Mouse (Mus musculus): Measurements from ENCODE around the gene Ppp1r18.
"Not testable (repeated sequence)": the region's sequence is repeated elsewhere in the genome, so short reads cannot be mapped to it uniquely, and the experiment has no call there.

Gene Ppp1r18

DNA sequence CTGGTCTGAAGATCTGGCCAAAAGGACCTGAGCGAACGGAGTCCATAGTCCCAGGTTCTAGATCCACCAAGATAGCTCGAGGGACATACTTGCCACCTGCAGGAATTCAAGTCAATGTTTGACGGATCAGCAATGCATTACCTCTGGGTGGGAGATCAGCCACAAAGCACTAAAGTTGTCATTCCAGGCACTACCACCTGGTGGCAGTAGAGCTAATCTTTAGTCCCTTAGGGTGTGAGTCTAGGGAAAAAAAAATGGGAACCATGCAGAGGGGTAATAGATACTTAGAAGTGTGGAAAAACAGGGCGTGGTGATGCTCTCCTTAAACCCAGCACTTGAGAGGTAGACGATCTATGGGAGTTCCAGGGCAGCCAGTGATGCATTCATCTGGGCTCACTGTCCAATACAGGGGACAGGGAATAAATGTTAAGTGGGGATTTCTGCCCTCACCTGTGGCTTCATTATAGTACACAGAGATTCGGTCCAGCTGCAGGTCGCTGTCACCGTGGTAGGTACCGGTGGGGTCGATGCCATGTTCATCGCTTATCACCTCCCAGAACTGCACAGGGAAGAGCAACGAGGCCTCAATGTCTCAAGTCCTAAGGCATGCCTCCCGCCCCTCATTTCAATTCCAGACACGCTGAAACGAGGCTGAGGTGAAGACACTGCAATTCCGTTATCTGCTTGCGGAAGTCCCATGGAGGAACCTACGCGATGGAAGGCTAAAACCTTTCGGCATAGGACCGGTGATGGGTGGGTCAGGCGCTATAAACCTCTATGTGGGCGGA is 29.0 kb upstream of the Ppp1r18 start:
- DNase-seq (ENCODE audit: inconsistent age in 2 of 2, low spot score in 1 of 2): peak; percentile 81 to 95

DNA sequence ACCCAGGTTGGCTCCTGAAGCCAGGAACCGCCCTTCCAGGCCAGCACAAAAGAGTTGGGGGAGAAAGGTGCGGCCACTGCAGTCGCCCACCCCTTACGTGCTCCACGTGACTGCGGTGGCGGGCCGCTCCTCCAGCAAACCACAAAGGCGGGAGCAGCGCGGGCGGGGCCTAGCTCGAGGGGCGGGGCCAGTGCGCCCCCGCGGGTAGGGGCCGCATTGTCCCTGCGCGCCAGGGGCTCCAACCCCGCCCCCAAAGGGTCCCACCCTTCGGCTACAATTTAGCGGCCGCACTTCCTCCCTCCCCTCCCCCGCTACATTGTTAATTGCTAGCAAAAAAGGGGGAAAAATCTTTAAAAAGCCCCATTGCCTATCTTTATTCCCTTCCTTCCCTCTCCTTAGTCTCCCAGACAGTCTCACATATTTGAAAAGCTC is 28.4 kb upstream of the Ppp1r18 start:
- DNase-seq (ENCODE audit: inconsistent age in 2 of 2, low spot score in 1 of 2): peak; percentile 89 to 94

DNA sequence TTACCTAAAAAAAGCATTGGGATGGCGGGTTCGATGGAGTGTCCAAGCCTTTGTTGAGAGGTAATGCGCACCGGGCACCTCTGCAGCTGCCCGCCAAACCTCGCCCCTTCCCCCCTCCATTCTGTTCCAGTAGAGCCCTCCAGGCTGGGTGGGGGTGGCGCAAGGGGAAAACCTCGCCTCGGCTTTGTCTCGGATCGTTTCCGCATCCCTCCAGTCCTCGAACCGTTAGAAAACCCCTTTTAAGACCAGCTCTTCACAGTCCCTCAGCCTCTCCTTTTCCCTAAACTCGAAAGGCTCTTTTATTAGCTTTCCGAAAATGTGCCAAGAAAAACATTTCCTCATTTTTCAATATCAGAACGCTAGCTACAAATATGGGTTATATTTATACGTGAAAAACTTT is 27.9 kb upstream of the Ppp1r18 start:
- peak; percentile 70 to 83 for DNase-seq (ENCODE audit: inconsistent age in 2 of 2, low spot score in 1 of 2)

DNA sequence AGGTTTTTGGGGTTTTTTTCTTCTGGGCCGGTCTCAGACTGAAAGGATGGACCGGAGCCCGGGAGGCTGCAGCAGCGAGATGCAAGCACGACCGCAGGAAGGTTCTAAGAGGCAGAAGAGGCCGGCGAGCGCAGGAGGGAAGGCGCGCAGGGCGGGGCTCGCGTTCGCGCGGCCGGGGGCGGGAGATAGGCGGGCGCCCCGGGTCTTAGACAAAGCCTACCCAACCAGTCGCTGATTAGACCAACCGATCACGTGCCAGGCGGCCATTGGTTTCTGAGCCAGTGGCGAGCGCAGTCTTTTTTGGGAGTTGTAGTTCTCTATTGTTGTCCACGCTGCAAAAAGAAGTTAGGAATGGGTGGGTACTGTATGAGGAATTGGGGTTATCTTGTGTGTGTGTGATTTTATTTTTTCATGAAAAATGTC is 27.3 kb upstream of the Ppp1r18 start, which contains the start of gene Tubb5:
Tubb5 (minus strand) TSS at position 185 of the 423 bp plus-strand sequence.
- DNase-seq (ENCODE audit: inconsistent age in 2 of 2, low spot score in 1 of 2): peak; percentile 97 to 98

GRCm38 (mm10) chr17:35838570-35838969 is 26.8 kb upstream of the Ppp1r18 start:
- no peak for DNase-seq (ENCODE audit: inconsistent age in 2 of 2, low spot score in 1 of 2)

GRCm38 (mm10) chr17:35839002-35839401 is 26.4 kb upstream of the Ppp1r18 start:
- not testable (repeated sequence) for DNase-seq (ENCODE audit: inconsistent age in 2 of 2, low spot score in 1 of 2)

DNA sequence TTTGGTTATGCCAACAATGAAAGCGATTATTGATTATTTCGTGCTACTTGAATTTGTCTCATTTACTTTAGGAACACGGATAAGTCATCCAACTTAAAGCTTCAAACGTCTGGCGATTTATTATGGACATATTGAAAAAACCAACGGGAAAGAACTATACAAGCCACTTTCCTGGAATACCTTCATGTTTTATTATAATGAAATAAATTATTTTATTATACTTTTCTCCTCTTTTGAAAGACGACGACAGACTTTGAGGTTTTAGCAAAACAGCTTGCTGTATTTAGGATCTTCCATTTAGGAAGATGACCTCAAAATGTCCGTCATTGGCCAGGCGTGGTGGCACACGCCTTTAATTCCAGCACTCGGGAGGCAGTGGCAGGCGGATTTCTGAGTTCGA is 24.8 kb upstream of the Ppp1r18 start:
- DNase-seq (ENCODE audit: inconsistent age in 2 of 2, low spot score in 1 of 2): no peak

- DNase-seq (ENCODE audit: inconsistent age in 2 of 2, low spot score in 1 of 2): peak; percentile 100
These were observed 24.1 kb upstream of the Ppp1r18 start, which contains the start of gene Mdc1 for GRCm38 (mm10) chr17:35841076-35841950. TSS of gene Mdc1 (plus strand) at chr17:35841515.

- no peak for DNase-seq (ENCODE audit: inconsistent age in 2 of 2, low spot score in 1 of 2)
These were observed 23.4 kb upstream of the Ppp1r18 start for GRCm38 (mm10) chr17:35842006-35842405.

DNA sequence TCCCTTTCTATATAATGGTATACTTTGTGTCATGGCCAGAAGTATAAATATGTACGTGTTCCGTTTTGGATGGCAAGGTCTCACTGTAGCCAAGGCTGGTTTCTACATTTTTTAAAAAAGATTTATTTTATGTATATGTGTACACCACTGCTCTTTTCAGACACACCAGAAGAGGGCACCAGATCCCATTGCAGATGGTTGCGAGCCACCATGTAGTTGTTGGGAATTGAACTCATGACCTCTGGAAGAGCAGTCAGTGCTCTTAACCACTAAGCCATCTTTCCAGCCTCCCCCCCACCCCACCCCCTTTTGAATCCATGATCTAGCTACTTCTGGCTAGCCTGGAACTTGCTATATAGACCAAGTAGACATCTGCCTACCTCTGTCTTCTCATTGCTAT is 21.9 kb upstream of the Ppp1r18 start:
- no peak for DNase-seq (ENCODE audit: inconsistent age in 2 of 2, low spot score in 1 of 2)

GRCm38 (mm10) chr17:35848112-35848511 is 17.3 kb upstream of the Ppp1r18 start:
- peak; percentile 40 to 60 for DNase-seq (ENCODE audit: inconsistent age in 2 of 2, low spot score in 1 of 2)

DNA sequence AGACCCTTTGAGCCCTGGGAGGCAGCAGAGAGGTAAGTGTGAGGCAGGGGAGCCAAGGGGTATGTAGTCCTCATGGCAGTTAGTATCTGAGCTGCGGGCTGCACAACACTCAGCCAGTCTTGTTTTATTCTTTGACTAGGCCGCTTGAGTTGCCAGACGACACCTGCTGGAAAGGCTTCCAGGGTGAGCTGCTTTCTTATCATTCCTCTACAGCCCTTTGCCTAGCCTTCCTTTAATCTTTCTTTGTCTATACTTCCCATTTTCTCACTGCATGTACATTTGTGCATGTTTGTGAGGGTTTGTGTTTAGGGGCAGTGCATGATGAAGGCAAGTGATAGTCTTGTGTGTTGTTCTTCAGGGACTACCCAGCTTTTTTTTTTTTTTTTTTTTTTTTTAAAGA is 14.4 kb upstream of the Ppp1r18 start:
- DNase-seq (ENCODE audit: inconsistent age in 2 of 2, low spot score in 1 of 2): no peak

DNA sequence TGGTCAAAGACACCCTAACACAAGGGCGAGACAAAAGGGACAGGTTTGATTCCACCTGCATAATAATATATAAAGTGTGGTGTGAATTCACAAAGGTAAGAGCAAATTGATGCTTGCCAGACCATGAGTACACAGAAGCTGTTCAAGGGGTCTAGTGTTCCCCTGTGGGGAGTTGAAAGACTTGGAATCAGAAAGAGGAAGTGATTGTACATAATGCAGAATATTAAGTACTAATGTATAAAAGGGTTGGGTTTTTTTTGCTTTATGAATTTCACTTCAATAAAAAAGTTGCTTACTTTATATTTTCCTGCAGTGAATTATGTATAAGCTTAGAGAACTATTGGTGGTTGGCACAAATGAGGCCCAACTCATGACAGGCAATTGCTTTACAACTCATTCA is 6.0 kb upstream of the Ppp1r18 start:
- no peak for DNase-seq (ENCODE audit: inconsistent age in 2 of 2, low spot score in 1 of 2)

GRCm38 (mm10) chr17:35859835-35860234 is 5.6 kb upstream of the Ppp1r18 start:
- DNase-seq (ENCODE audit: inconsistent age in 2 of 2, low spot score in 1 of 2): no peak

GRCm38 (mm10) chr17:35860831-35861197 is 4.6 kb upstream of the Ppp1r18 start:
- DNase-seq (ENCODE audit: inconsistent age in 2 of 2, low spot score in 1 of 2): no peak

DNA sequence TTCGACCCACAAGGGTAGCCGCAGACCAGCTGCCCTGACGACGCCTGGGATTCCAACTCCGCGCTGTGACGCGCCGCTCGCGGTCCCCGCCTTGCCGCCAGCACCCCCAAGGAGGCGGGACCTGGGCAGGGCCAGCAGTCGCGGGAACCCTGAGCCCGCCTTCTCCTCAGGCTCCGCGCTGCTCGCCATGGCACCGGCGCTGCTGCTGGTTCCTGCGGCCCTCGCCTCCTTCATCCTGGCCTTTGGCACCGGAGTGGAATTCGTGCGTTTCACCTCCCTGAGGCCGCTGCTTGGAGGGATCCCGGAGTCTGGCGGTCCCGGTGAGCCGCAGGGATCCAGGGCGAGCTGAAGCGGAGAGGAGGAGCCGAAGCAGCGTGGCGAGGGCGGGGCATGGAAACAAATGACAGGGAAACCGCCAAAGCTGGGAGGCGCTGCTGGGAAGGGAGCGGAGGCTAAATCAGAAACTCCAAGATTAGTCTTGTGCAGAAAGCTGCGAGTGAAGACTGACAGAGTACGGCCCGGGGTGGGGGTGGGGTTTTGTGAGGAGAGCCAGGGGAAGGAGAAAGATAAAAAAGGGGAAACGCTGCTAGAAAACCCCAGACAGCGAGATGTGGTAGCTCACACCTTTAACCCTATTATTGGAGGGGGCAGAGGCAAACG is 4.1 kb upstream of the Ppp1r18 start, which contains the start of gene Nrm:
Nrm (plus strand) TSS at position 121 of the 660 bp plus-strand sequence.
- peak; percentile 92 to 98 for DNase-seq (ENCODE audit: inconsistent age in 2 of 2, low spot score in 1 of 2)

- DNase-seq (ENCODE audit: inconsistent age in 2 of 2, low spot score in 1 of 2): no peak
These were observed 500 bp upstream of the Ppp1r18 start for GRCm38 (mm10) chr17:35864832-35865353.

- peak in 1 of 2 experiments; percentile 87 for DNase-seq (ENCODE audit: inconsistent age in 2 of 2, low spot score in 1 of 2)
These were observed 963 bp downstream of the Ppp1r18 start for GRCm38 (mm10) chr17:35866281-35866831.

DNA sequence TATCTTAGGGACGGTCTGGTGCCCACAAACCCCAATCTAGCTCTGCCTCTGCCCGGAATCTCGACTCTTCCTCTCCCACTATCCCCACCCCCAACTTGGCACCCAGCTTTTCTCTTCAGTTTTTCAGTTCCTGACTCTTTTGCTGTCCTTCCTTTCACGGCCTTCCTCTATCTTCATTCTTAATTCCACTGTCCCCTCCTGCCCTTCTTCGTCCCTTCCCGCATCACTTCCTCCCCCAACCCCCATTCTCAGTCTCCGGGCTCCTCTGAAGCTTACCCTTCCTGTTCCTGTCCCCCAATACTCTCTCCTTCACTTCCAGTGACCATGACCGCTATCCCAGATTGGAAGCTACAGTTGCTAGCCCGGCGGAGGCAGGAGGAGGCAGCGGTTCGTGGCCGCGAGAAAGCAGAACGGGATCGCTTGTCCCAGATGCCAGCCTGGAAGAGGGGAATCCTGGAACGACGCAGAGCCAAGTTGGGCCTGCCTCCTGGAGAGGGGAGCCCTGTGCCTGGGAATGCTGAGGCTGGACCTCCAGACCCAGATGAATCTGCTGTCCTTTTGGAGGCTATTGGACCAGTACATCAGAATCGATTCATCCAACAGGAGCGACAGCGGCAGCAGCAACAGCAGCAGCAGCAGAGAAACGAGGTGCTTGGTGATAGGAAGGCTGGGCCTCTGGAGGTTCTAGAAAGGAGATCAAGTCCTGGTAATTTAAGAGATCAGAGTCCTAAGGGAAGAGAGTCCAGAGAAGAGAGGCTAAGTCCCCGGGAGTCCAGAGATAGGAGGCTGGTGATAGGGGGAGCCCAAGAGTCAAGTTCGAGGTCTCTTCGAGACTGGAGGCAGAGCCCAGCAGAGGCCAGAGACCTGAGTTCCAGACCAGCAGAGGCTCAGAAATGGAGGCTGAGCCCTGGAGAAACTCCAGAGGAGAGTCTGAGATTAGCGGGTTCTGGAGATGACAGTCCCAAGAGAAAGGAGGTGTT is 1.8 kb downstream of the Ppp1r18 start:
- peak; percentile 62 to 89 for DNase-seq (ENCODE audit: inconsistent age in 2 of 2, low spot score in 1 of 2)

Measured in adrenal gland, adult (tissue).